In the genomic region with DNA sequence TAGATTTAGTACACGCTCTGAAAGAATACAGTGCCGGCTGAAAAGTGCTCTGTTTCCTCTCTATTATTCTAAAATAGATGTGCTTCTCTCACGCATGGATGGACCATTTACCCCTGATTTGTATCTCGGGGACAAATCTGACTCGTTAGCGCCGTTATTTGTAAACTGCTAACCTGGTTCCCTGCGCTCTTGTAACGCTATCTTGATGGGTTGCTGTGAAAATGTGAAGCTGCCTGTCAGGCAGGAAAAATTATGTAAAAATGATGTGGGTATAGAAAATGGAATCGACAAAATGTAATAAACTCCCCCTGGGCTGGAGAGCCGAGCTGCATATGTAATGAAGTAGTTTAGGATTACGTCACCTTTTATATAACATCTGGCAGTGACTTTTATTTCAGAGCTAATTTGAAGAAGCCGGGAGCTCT, we compare ENCODE assay signal across 10 mouse cellular contexts. TPM values are rescaled to one million over a fixed set of nuclear protein-coding genes. Genes with fewer than 3 reads are reported as not detected.
DNase-seq lines count a peak whose midpoint lies in the region; ATAC-seq and TF ChIP-seq lines count a peak whose summit lies in the region.
"Had no signal": no experiment of that assay in that cellular context is flagged by ENCODE, and none has a peak within 500 bp of the region (broad histone marks: within the 10 kb centered on the region; RNA-seq: fewer than 3 reads in every experiment).

No protein-coding gene starts in this region.

- no peaks in the 10 kb centered on the region for H3K36me3 ChIP-seq in intestine, embryonic 14.5 days (ENCODE audit: control insufficient read depth, insufficient read depth, low read length)
- H3K36me3 ChIP-seq in intestine, embryonic 16.5 days (ENCODE audit: control insufficient read depth, insufficient read depth, low read length): no peaks in the 10 kb centered on the region
- no peaks in the 10 kb centered on the region for H3K36me3 ChIP-seq in forebrain, embryonic 15.5 days
- no peaks in the 10 kb centered on the region for H3K36me3 ChIP-seq in limb, embryonic 14.5 days (ENCODE audit: control insufficient read depth, insufficient read depth, low read length)

- H3K4me3 ChIP-seq in intestine, embryonic 14.5 days (ENCODE audit: low read depth, low read length): no peak overlapping the region
- H3K4me3 ChIP-seq in intestine, embryonic 16.5 days (ENCODE audit: low read length): no peak overlapping the region
- H3K4me3 ChIP-seq in forebrain, embryonic 15.5 days: peak overlapping the region; percentile 27
- peak overlapping the region; percentile 22 for H3K4me3 ChIP-seq in limb, embryonic 14.5 days (replicated peaks; ENCODE audit: low read length)

- H3K9me3 ChIP-seq in intestine, embryonic 14.5 days (ENCODE audit: control insufficient read depth, low read length): no peaks in the 10 kb centered on the region
- H3K9me3 ChIP-seq in intestine, embryonic 16.5 days (ENCODE audit: control insufficient read depth, low read length): no peaks in the 10 kb centered on the region
- H3K9me3 ChIP-seq in forebrain, embryonic 15.5 days: no peaks in the 10 kb centered on the region
- H3K9me3 ChIP-seq in limb, embryonic 14.5 days (ENCODE audit: control insufficient read depth, low read length): no peaks in the 10 kb centered on the region

- 65% methylated on average over 13 of the region's 13 CpGs for WGBS in intestine, embryonic 14.5 days
- 58% methylated on average over 13 of the region's 13 CpGs for WGBS in intestine, embryonic 16.5 days
- 9% methylated on average over 13 of the region's 13 CpGs for WGBS in forebrain, embryonic 15.5 days
- WGBS in limb, embryonic 14.5 days: 31% methylated on average over 13 of the region's 13 CpGs

- no peak for ATAC-seq in intestine, embryonic 14.5 days (replicated peaks; ENCODE audit: low FRiP score, low TSS enrichment, low read depth)
- ATAC-seq in intestine, embryonic 16.5 days: no peak
- peak; percentile 36 for ATAC-seq in forebrain, embryonic 15.5 days (replicated peaks)
- no peak for ATAC-seq in limb, embryonic 14.5 days (ENCODE audit: low FRiP score, low read depth)
- ATAC-seq: Patski had no signal

- H3K27me3 ChIP-seq in intestine, embryonic 14.5 days (replicated peaks; ENCODE audit: control insufficient read depth, insufficient read depth, low read length): no peaks in the 10 kb centered on the region
- H3K27me3 ChIP-seq in intestine, embryonic 16.5 days (replicated peaks; ENCODE audit: control insufficient read depth, insufficient read depth, low read length): no peaks in the 10 kb centered on the region
- H3K27me3 ChIP-seq in forebrain, embryonic 15.5 days: no peaks in the 10 kb centered on the region
- no peaks in the 10 kb centered on the region for H3K27me3 ChIP-seq in limb, embryonic 14.5 days (ENCODE audit: control insufficient read depth, insufficient read depth, low read length)
- H3K27me3 ChIP-seq: Patski had no signal

- no peak overlapping the region for H3K9ac ChIP-seq in intestine, embryonic 14.5 days (ENCODE audit: low read length)
- no peak overlapping the region for H3K9ac ChIP-seq in intestine, embryonic 16.5 days (ENCODE audit: low read depth, low read length)
- no peak overlapping the region for H3K9ac ChIP-seq in forebrain, embryonic 15.5 days (replicated peaks)
- no peak overlapping the region for H3K9ac ChIP-seq in limb, embryonic 14.5 days (ENCODE audit: low read depth, low read length, severe bottlenecking)

- H3K4me2 ChIP-seq in intestine, embryonic 14.5 days (ENCODE audit: low read length): peak overlapping the region; percentile 13; the same call in 1 of the 2 replicates
- H3K4me2 ChIP-seq in intestine, embryonic 16.5 days (ENCODE audit: low read depth, low read length): no peak overlapping the region
- H3K4me2 ChIP-seq in forebrain, embryonic 15.5 days (replicated peaks): peak overlapping the region; percentile 50
- H3K4me2 ChIP-seq in limb, embryonic 14.5 days (replicated peaks; ENCODE audit: low read depth, low read length, severe bottlenecking): peak overlapping the region; percentile 38

- DNase-seq in intestine, embryonic 14.5 days (ENCODE audit: low spot score): no peak
- peak; percentile 3 for DNase-seq in NIH3T3 (ENCODE audit: low read depth)
- DNase-seq in limb, embryonic 14.5 days (ENCODE audit: low spot score): peak; percentile 75
- no peak for DNase-seq in urinary bladder, adult 2 months (ENCODE audit: low spot score)
- no peak for DNase-seq in spleen, postnatal 36 days (ENCODE audit: low spot score in 2 of 2)
- DNase-seq in natural killer cell, adult 2 months (ENCODE audit: low spot score in 2 of 2): no peak

- no peak for TF ChIP-seq POLR2A in limb, embryonic 14.5 days (IDR thresholded peaks at IDR 0.05; ENCODE audit: borderline replicate concordance, extremely low read depth, insufficient read depth, insufficient read length)

- no peak overlapping the region for H3K27ac ChIP-seq in intestine, embryonic 14.5 days (ENCODE audit: low read depth)
- H3K27ac ChIP-seq in intestine, embryonic 16.5 days (ENCODE audit: low read length): no peak overlapping the region
- no peak overlapping the region; the same call in 1 of the 2 replicates for H3K27ac ChIP-seq in forebrain, embryonic 15.5 days (replicated peaks)
- H3K27ac ChIP-seq in limb, embryonic 14.5 days (replicated peaks; ENCODE audit: low read depth, low read length): peak overlapping the region; percentile 44; the same call in 1 of the 2 replicates
- H3K27ac ChIP-seq: macrophage had no signal

- H3K4me1 ChIP-seq in intestine, embryonic 14.5 days (replicated peaks; ENCODE audit: control insufficient read depth, insufficient read depth, low read length): no peaks in the 10 kb centered on the region
- no peaks in the 10 kb centered on the region for H3K4me1 ChIP-seq in intestine, embryonic 16.5 days (ENCODE audit: control insufficient read depth, insufficient read depth, low read length)
- H3K4me1 ChIP-seq in forebrain, embryonic 15.5 days: peaks cover 11% of the 10 kb centered on the region
- H3K4me1 ChIP-seq in limb, embryonic 14.5 days (ENCODE audit: control insufficient read depth, insufficient read depth, low read length): 0 out of 2 replicates have a peak, but pooled peaks cover 6% of the 10 kb centered on the region

RNA-seq across cellular contexts. Expression of gene Slc30a5, which starts 59.4 kb away (rescaled TPM):
- 62.8 and 65.4 TPM in 2 replicates for polyA plus RNA-seq in intestine, embryonic 14.5 days (2014; fragmentation: Nextera tagmentation; extraction: Ambion mirVana)
- polyA plus RNA-seq in intestine, embryonic 16.5 days (2015; fragmentation: Nextera tagmentation; extraction: Ambion mirVana): 59.1 and 70.4 TPM in 2 replicates
- 36.3 and 36.6 TPM in 2 replicates for polyA plus RNA-seq in forebrain, embryonic 15.5 days (2015; fragmentation: Nextera tagmentation; extraction: Ambion mirVana)
- polyA plus RNA-seq in limb, embryonic 14.5 days (2012; rRNA removed): 69.0 and 69.2 TPM in 2 replicates
- polyA plus RNA-seq in limb, embryonic 14.5 days (2014; fragmentation: Nextera tagmentation; extraction: Ambion mirVana): 70.9 and 73.5 TPM in 2 replicates
- 44.7 and 48.8 TPM in 2 replicates for polyA plus RNA-seq in urinary bladder, adult 2 months (2012; rRNA removed)

Comparison
In these comparisons a context has a peak if more than half of its experiments do, and no peak if none do; other contexts are left out.
1. DNase-seq: peak in NIH3T3 (single experiment) and limb, embryonic 14.5 days (single experiment); none in intestine, embryonic 14.5 days (single experiment), urinary bladder, adult 2 months (single experiment), spleen, postnatal 36 days (0 of 2) and natural killer cell, adult 2 months (0 of 2).
2. H3K4me3 ChIP-seq: peak in forebrain, embryonic 15.5 days (single experiment) and limb, embryonic 14.5 days (single experiment); none in intestine, embryonic 14.5 days (single experiment) and intestine, embryonic 16.5 days (single experiment).